Mouse (Mus musculus): ENCODE results near the gene Gm12184. TPM values are rescaled to one million over a fixed set of nuclear protein-coding genes. Genes with fewer than 3 reads are reported as not detected.

Gm12184 gene
- total and polyA plus RNA-seq, 2 experiments from 2014 or later: 1.8 to 2.7 TPM

DNA sequence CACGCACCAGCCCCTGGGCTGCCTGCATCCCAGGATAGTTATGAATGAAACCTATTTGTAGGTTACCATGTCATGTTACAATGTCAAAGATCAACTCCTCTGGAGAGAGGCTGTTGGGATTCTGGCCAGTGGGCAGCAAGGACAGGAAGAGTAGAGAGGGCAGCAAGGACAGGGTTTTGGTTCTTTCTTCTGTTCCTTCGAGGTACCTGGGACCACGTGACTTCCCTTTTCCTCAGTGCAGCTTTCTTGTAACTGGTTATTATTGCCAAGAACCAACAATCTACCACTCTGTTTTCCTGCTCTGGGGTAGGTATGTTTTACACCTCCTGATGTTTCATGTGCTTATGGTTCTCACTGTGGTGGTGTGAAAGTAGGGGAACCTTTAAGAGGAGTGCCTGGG lies 37.4 kb upstream of the Gm12184 start:
- H3K4me1 ChIP-seq (ENCODE audit: control insufficient read depth, insufficient read depth): peaks cover under 1% of the 10 kb centered on the region; the same call in 1 of the 2 replicates
- TF ChIP-seq EP300 (IDR thresholded peaks at IDR 0.05; ENCODE audit: low read depth) (no peak), CTCF (IDR thresholded peaks at IDR 0.05; ENCODE audit: low read depth) (no peak)
- DNase-seq (ENCODE audit: low spot score) (no peak), ATAC-seq (ENCODE audit: insufficient read depth, low read depth) (no peak)
- peaks cover 19% of the 10 kb centered on the region for H3K36me3 ChIP-seq (replicated peaks; ENCODE audit: control insufficient read depth, insufficient read depth, low read length)
- WGBS: 80% methylated on average over 3 of the region's 3 CpGs
- no peak overlapping the region for H3K4me2 ChIP-seq (ENCODE audit: low read depth, low read length)
- no peaks in the 10 kb centered on the region for H3K27me3 ChIP-seq (ENCODE audit: control insufficient read depth, insufficient read depth, low read length)
- no peak overlapping the region for H3K4me3 ChIP-seq (ENCODE audit: low read depth, low read length)
- no peak overlapping the region for H3K27ac ChIP-seq (ENCODE audit: low read depth)
- no peak overlapping the region for H3K9ac ChIP-seq (replicated peaks; ENCODE audit: low read depth, low read length)
- no peaks in the 10 kb centered on the region for H3K9me3 ChIP-seq (replicated peaks; ENCODE audit: control insufficient read depth, low read length)

DNA sequence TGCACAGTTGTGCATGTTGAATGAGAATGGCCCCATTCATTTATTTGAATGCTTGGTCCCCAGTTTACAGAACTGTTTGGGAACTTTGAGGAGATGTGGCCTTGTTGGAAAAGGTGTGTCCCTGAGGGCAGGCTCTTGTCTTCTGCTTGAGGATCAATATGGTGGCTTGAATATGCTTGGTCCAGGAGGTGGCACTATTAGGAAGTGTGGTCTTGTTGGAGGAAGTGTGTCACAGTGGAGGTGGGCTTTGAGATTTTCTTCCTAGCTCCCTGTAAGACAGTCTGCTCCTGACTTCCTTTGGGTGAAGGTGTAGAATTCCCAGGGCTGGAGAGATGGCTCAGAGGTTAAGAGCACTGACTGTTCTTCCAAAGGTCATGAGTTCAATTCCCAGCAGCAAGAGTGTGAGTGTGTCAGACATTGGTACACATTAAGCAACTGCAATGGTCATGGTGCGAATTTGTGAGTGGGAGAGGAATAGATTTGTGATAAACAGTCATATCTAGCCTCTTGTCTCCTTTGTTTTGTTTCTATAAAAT lies 36.4 kb upstream of the Gm12184 start:
- WGBS: 68% methylated on average over 1 of the region's 1 CpGs
- no peaks in the 10 kb centered on the region for H3K9me3 ChIP-seq (replicated peaks; ENCODE audit: control insufficient read depth, low read length)
- 0 out of 2 replicates have a peak, but pooled peaks cover 2% of the 10 kb centered on the region for H3K4me1 ChIP-seq (ENCODE audit: control insufficient read depth, insufficient read depth)
- no peaks in the 10 kb centered on the region for H3K27me3 ChIP-seq (ENCODE audit: control insufficient read depth, insufficient read depth, low read length)
- TF ChIP-seq CTCF (IDR thresholded peaks at IDR 0.05; ENCODE audit: low read depth) (no peak), EP300 (IDR thresholded peaks at IDR 0.05; ENCODE audit: low read depth) (no peak)
- H3K36me3 ChIP-seq (replicated peaks; ENCODE audit: control insufficient read depth, insufficient read depth, low read length): peaks cover 19% of the 10 kb centered on the region
- no peak for ATAC-seq (ENCODE audit: insufficient read depth, low read depth)
- H3K27ac ChIP-seq (ENCODE audit: low read depth): no peak overlapping the region
- H3K9ac ChIP-seq (replicated peaks; ENCODE audit: low read depth, low read length): no peak overlapping the region
- no peak overlapping the region for H3K4me2 ChIP-seq (ENCODE audit: low read depth, low read length)
- no peak for DNase-seq (ENCODE audit: low spot score)
- H3K4me3 ChIP-seq (ENCODE audit: low read depth, low read length): no peak overlapping the region

DNA sequence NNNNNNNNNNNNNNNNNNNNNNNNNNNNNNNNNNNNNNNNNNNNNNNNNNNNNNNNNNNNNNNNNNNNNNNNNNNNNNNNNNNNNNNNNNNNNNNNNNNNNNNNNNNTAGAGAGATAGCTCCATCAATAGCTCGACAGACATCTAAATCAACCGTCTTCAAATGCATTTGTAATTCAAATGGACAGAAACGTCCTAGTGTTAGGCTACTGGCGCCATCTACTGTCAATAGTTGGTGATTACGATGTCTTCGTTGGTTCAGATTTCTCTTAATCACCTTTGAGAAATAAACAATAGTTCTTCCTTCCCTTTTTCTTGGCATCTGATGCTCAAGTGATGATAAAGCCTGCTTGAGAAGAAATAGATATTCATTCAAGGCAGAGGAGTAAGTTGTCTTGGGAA lies 32.6 kb upstream of the Gm12184 start:
- Histone ChIP-seq H3K4me3 (ENCODE audit: low read depth, low read length) (no peak overlapping the region), H3K27ac (ENCODE audit: low read depth) (no peak overlapping the region), H3K27me3 (ENCODE audit: control insufficient read depth, insufficient read depth, low read length) (no peaks in the 10 kb centered on the region), H3K4me1 (ENCODE audit: control insufficient read depth, insufficient read depth) (0 out of 2 replicates have a peak, but pooled peaks cover 4% of the 10 kb centered on the region), H3K9ac (replicated peaks; ENCODE audit: low read depth, low read length) (no peak overlapping the region), H3K36me3 (replicated peaks; ENCODE audit: control insufficient read depth, insufficient read depth, low read length) (no peaks in the 10 kb centered on the region), H3K9me3 (replicated peaks; ENCODE audit: control insufficient read depth, low read length) (no peaks in the 10 kb centered on the region), H3K4me2 (ENCODE audit: low read depth, low read length) (peak overlapping the region; percentile 60; the same call in 1 of the 2 replicates)
- WGBS: under 1% methylated on average over 6 of the region's 6 CpGs
- no peak for TF ChIP-seq EP300 (IDR thresholded peaks at IDR 0.05; ENCODE audit: low read depth)
- TF ChIP-seq CTCF (IDR thresholded peaks at IDR 0.05; ENCODE audit: low read depth): peak; percentile 89
- DNase-seq (ENCODE audit: low spot score) (peak; percentile 54), ATAC-seq (ENCODE audit: insufficient read depth, low read depth) (no peak)

DNA sequence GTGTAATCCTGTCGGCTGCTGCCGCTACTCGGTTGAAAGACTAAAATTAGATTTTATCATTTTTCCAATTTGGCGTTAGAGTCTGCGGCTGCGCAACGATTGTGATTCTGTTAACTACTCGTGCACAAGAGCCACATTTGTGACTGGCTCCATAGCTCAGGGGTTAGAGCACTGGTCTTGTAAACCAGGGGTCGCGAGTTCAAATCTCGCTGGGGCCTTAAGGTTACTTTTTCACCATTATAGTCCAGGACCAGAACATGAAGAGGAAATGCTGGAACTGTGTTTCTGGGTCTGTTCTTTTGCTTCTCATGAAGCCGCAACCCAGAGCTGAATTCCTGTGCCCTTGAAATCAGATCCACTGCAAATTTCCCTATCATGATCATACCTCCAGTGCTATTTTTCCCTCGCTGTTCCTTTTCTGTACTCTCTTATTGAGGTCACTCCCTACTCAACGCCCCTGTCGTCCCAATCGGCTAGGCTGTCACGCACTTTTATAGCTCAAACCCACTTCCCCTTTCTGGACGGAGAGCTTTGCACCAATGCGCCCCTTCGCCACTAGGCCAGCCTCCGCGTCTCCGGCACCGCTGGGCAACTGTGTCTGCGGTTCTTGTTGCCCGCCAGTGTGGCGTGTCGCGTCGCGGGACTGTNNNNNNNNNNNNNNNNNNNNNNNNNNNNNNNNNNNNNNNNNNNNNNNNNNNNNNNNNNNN lies 27.2 kb upstream of the Gm12184 start:
- DNase-seq (ENCODE audit: low spot score): peak; percentile 53
- peak overlapping the region; percentile 67 for H3K4me3 ChIP-seq (ENCODE audit: low read depth, low read length)
- H3K9me3 ChIP-seq (replicated peaks; ENCODE audit: control insufficient read depth, low read length): no peaks in the 10 kb centered on the region
- H3K9ac ChIP-seq (replicated peaks; ENCODE audit: low read depth, low read length): peak overlapping the region; percentile 27; the same call in 1 of the 2 replicates
- H3K27me3 ChIP-seq (ENCODE audit: control insufficient read depth, insufficient read depth, low read length): no peaks in the 10 kb centered on the region
- H3K4me1 ChIP-seq (ENCODE audit: control insufficient read depth, insufficient read depth): 0 out of 2 replicates have a peak, but pooled peaks cover 4% of the 10 kb centered on the region
- peak; percentile 53 for ATAC-seq (ENCODE audit: insufficient read depth, low read depth)
- H3K4me2 ChIP-seq (ENCODE audit: low read depth, low read length): peak overlapping the region; percentile 86
- under 1% methylated on average over 31 of the region's 31 CpGs for WGBS
- peak overlapping the region; percentile 21; the same call in 1 of the 2 replicates for H3K27ac ChIP-seq (ENCODE audit: low read depth)
- TF ChIP-seq CTCF (IDR thresholded peaks at IDR 0.05; ENCODE audit: low read depth) (no peak), EP300 (IDR thresholded peaks at IDR 0.05; ENCODE audit: low read depth) (no peak)
- H3K36me3 ChIP-seq (replicated peaks; ENCODE audit: control insufficient read depth, insufficient read depth, low read length): no peaks in the 10 kb centered on the region

DNA sequence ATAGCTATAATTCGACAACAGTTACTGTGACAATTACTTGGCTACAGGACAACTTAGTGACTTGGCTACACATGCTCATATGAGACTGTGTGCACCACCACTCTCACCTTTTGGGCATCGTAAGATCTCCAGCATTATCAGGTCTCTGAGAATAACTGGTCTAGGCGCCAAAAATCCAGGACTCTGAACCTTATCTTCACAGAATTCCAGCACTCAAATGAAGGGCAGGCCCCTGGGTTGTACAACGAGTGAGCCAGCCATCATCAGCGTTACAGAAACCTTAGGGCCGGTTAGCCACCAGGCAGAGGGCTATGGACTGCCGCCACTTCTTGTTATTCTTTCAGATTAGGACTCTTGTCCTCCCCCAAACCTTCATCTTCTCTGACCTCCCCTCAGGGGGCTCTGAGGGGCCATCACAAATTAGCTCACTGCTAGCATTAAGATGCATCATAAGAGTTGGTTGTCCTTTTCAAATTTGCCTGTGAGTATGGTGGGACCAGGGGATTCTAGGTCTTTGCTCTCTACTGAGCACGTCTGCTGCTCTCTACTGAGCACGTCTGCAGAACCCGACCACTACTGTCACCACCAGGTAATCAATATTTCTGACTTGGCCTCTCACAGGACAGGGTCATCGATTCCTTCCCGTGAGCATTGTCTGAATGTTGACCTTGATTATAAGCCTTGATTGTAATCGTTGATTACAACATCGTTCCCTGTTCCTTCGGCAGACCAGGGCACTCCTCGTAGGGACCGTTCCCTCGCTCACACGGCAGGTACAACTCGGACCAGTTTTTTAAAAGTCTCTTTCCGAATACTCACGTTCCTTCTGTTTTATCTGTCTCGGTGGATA lies 26.4 kb upstream of the Gm12184 start:
- DNase-seq (ENCODE audit: low spot score): no peak
- no peaks in the 10 kb centered on the region for H3K27me3 ChIP-seq (ENCODE audit: control insufficient read depth, insufficient read depth, low read length)

More for the DNA sequence above, 26.4 kb upstream of the Gm12184 start:
- no peaks in the 10 kb centered on the region for H3K9me3 ChIP-seq (replicated peaks; ENCODE audit: control insufficient read depth, low read length)
- peak overlapping the region; percentile 27; the same call in 1 of the 2 replicates for H3K9ac ChIP-seq (replicated peaks; ENCODE audit: low read depth, low read length)
- no peaks in the 10 kb centered on the region for H3K36me3 ChIP-seq (replicated peaks; ENCODE audit: control insufficient read depth, insufficient read depth, low read length)
- WGBS: 6% methylated on average over 23 of the region's 23 CpGs
- no peak for ATAC-seq (ENCODE audit: insufficient read depth, low read depth)
- peak overlapping the region; percentile 86 for H3K4me2 ChIP-seq (ENCODE audit: low read depth, low read length)
- peak overlapping the region; percentile 33; the same call in 1 of the 2 replicates for H3K27ac ChIP-seq (ENCODE audit: low read depth)
- H3K4me3 ChIP-seq (ENCODE audit: low read depth, low read length): peak overlapping the region; percentile 67
- TF ChIP-seq EP300 (IDR thresholded peaks at IDR 0.05; ENCODE audit: low read depth) (no peak), CTCF (IDR thresholded peaks at IDR 0.05; ENCODE audit: low read depth) (no peak)
- 0 out of 2 replicates have a peak, but pooled peaks cover 3% of the 10 kb centered on the region for H3K4me1 ChIP-seq (ENCODE audit: control insufficient read depth, insufficient read depth)

Measured in heart, postnatal 0 days (tissue).